Mouse (Mus musculus) heart, adult 2 months (tissue): Measurements from ENCODE around the gene Eif2b4.

ENCODE experiments used
- CTCF ChIP-seq: fragments of 200-600 bp; IDR thresholded peaks from 2 replicates; pipeline ENCODE4 v1.8.1; 2022; ENCODE audit warnings: antibody characterized with exemption, mild to moderate bottlenecking, moderate library complexity
- POLR2A ChIP-seq: fragments of 200-500 bp; IDR thresholded peaks from 2 replicates; pipeline ENCODE4 v1.6.1; 2011; ENCODE audit warnings: mild to moderate bottlenecking, low read depth, low read length, control low read depth; ENCODE audit not compliant: insufficient read depth

- TF ChIP-seq POLR2A, result no peak
- TF ChIP-seq CTCF, result no peak
Measured at GRCm38 (mm10) chr5:31199321-31199892, 6.2 kb upstream of the Eif2b4 start.
